Mouse (Mus musculus): Measurements from ENCODE around the gene C1ql4.
"Not testable (repeated sequence)": the region's sequence is repeated elsewhere in the genome, so short reads cannot be mapped to it uniquely, and the experiment has no call there.

Gene C1ql4

GRCm38 (mm10) chr15:99074600-99075333 is 12.8 kb downstream of the C1ql4 start:
- DNase-seq (ENCODE audit: low read depth, low spot score) = peak; percentile 98

- no peak for DNase-seq (ENCODE audit: low read depth, low spot score)
Measured at GRCm38 (mm10) chr15:99074019-99074599, 13.5 kb downstream of the C1ql4 start, which contains the start of gene Troap. Gene Troap (plus strand): TSS chr15:99074575.

- DNase-seq (ENCODE audit: low read depth, low spot score) = no peak
Measured at GRCm38 (mm10) chr15:99071988-99072387, 15.6 kb downstream of the C1ql4 start.

GRCm38 (mm10) chr15:99065557-99066165 is 22.0 kb downstream of the C1ql4 start:
- no peak for DNase-seq (ENCODE audit: low read depth, low spot score)

GRCm38 (mm10) chr15:99056332-99056731 is 31.3 kb downstream of the C1ql4 start:
- peak; percentile 59 for DNase-seq (ENCODE audit: low read depth, low spot score)

GRCm38 (mm10) chr15:99055511-99055961 is 32.1 kb downstream of the C1ql4 start:
- DNase-seq (ENCODE audit: low read depth, low spot score) = no peak

- no peak for DNase-seq (ENCODE audit: low read depth, low spot score)
Measured at GRCm38 (mm10) chr15:99055040-99055439, 32.6 kb downstream of the C1ql4 start, which contains the start of gene Prph. Gene Prph (plus strand): TSS chr15:99055174.

GRCm38 (mm10) chr15:99053373-99053772 is 34.2 kb downstream of the C1ql4 start:
- no peak for DNase-seq (ENCODE audit: low read depth, low spot score)

- DNase-seq (ENCODE audit: low read depth, low spot score) = peak; percentile 78
Measured at GRCm38 (mm10) chr15:99049473-99050253, 38.0 kb downstream of the C1ql4 start.

GRCm38 (mm10) chr15:99045734-99046133 is 41.9 kb downstream of the C1ql4 start:
- not testable (repeated sequence) for DNase-seq (ENCODE audit: low read depth, low spot score)

GRCm38 (mm10) chr15:99044854-99045253 is 42.8 kb downstream of the C1ql4 start:
- no peak for DNase-seq (ENCODE audit: low read depth, low spot score)

GRCm38 (mm10) chr15:99042334-99042733 is 45.3 kb downstream of the C1ql4 start:
- DNase-seq (ENCODE audit: low read depth, low spot score) = no peak

- no peak for DNase-seq (ENCODE audit: low read depth, low spot score)
Measured at GRCm38 (mm10) chr15:99040920-99041856, 46.4 kb downstream of the C1ql4 start.

GRCm38 (mm10) chr15:99039996-99040919 is 47.4 kb downstream of the C1ql4 start:
- no peak for DNase-seq (ENCODE audit: low read depth, low spot score)

- DNase-seq (ENCODE audit: low read depth, low spot score) = no peak
Measured at GRCm38 (mm10) chr15:99039306-99039705, 48.3 kb downstream of the C1ql4 start.

- DNase-seq (ENCODE audit: low read depth, low spot score) = no peak
Measured at GRCm38 (mm10) chr15:99038797-99039196, 48.8 kb downstream of the C1ql4 start.

- DNase-seq (ENCODE audit: low read depth, low spot score) = no peak
Measured at GRCm38 (mm10) chr15:99038025-99038424, 49.6 kb downstream of the C1ql4 start.

- DNase-seq (ENCODE audit: low read depth, low spot score) = no peak
Measured at GRCm38 (mm10) chr15:99036249-99036905, 51.2 kb downstream of the C1ql4 start.

GRCm38 (mm10) chr15:99035431-99035830 is 52.2 kb downstream of the C1ql4 start:
- DNase-seq (ENCODE audit: low read depth, low spot score) = no peak

All from forelimb bud, embryonic 11.5 days (tissue).